Mouse (Mus musculus) small intestine, adult 2 months (tissue): ENCODE results near the gene Cdh22.

Experiments used
- CTCF ChIP-seq: fragments of 200-500 bp; IDR thresholded peaks from 2 replicates; pipeline ENCODE4 v1.5.1; 2012; ENCODE audit warnings: low read depth, mild to moderate bottlenecking, control low read depth, inconsistent platforms, low read length, moderate library complexity, mixed read lengths; ENCODE audit not compliant: insufficient replicate concordance, insufficient read length; ENCODE audit errors: extremely low read depth
- POLR2A ChIP-seq: fragments of 200-500 bp; IDR thresholded peaks from 2 replicates; pipeline ENCODE4 v1.6.1; 2012; ENCODE audit warnings: low read depth, mild to moderate bottlenecking, control low read depth, inconsistent platforms, low read length, moderate library complexity

- no peak for TF ChIP-seq CTCF
- TF ChIP-seq POLR2A: no peak
Measured at GRCm38 (mm10) chr2:165121206-165121840, 113.3 kb downstream of the Cdh22 start.
